Mouse (Mus musculus) heart, postnatal 10 days (tissue): ENCODE data around the gene Vmn2r51. TPM values are rescaled to one million over a fixed set of nuclear protein-coding genes. Genes with fewer than 3 reads are reported as not detected.
"Not testable (repeated sequence)": the region's sequence is repeated elsewhere in the genome, so short reads cannot be mapped to it uniquely, and the experiment has no call there.

Source experiments
- DNase-seq, 2 experiments: peaks; one replicate each; pipeline ENCODE4 v3.0.0; 2021
- intact Hi-C: fragments of 180-260 bp; cut with DNase I; formaldehyde crosslinking; loops from one replicate; pipeline ENCODE4 v1.15.1; 2025
- total RNA-seq, 2 experiments: library from RNA; stranded (reverse); gene quantifications; 2 replicates each; pipeline ENCODE4 v1.2.3; 2021

Gene Vmn2r51
- not detected for total RNA-seq

DNA sequence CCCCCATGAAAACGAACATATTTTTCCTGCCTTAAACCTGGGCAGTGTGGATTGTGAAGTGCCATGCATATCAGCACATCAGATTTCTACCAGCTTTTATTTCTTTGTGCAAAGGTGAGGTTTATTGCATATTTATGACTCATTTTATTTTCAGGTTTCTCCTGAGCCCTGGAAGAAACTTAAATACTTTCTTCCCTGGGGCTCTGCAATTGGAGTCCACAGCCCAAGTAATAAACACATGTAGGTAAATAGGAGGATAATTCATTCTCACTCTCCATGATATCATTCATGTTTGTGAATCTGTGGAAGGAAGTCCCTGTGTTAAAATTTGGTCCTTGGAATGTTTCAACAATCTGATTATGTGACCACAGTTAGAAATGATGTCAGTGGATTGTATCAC is at the start of gene Vmn2r51:
TSS of gene Vmn2r51 (minus strand) at position 101 of the 400 bp plus-strand sequence.
- DNase-seq, intact Hi-C loops: not testable (repeated sequence)

DNA sequence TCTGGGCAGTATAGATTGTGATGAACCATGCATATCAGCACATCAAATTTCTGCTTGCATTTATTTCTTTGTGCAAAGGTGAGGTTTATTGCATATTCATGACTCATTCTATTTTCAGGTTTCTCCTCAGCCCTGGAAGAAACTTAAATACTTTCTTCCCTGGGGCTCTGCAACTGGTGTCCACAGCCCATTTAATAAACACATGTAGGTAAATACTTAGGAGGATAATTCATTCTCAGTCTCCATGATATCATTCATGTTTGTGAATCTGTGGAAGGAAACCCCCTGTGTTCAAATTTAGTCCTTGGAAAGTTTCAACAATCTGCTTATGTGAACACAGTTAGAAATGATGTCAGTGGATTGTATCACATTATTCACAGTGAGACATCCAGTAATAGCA is 52.3 kb downstream of the Vmn2r51 start, which contains the start of gene Vmn2r50:
TSS of gene Vmn2r50 (minus strand) at position 101 of the 400 bp plus-strand sequence.
- intact Hi-C loops, DNase-seq: not testable (repeated sequence)

Other genes with a start within 250 kb of the Vmn2r51 start
- not detected for gene Vmn2r48, start 152.2 kb downstream of the Vmn2r51 start, total RNA-seq
- not detected for gene Vmn2r49, start 113.5 kb downstream of the Vmn2r51 start, total RNA-seq
- not detected for gene Vmn2r50, start 52.4 kb downstream of the Vmn2r51 start, total RNA-seq
- not detected for gene Vmn2r52, start 70.8 kb upstream of the Vmn2r51 start, total RNA-seq
- gene Vmn1r66, start 172.3 kb upstream of the Vmn2r51 start, total RNA-seq, result not detected